Mouse (Mus musculus) embryonic facial prominence, embryonic 14.5 days (tissue): ENCODE measurements at regions not wholly inside any gene's neighbourhood (a gene's known extent, or its start where the extent isn't known, plus 50 kb on each side); places are given as distances from the start of the nearest gene placed in this dataset.
A peak's percentile ranks its signal among the peaks of the same experiment; 100 is the strongest.

ENCODE experiments used
- ATAC-seq: fragments of 200-750 bp; cut with Nextera tagmentation; 2 replicates; pipeline ENCODE4 v1.8.0; 2017; ENCODE audit warnings: low read depth, moderate number of reproducible peaks, moderate TSS enrichment
- DNase-seq: peaks from one replicate; pipeline ENCODE4 v3.0.0-alpha.2; 2015; ENCODE audit warnings: low spot score
- H3K27ac ChIP-seq: fragments of 300-500 bp; sonication (generic); replicated peaks from 2 replicates; pipeline ENCODE4 v1.5.1; 2014; ENCODE audit warnings: low read depth, mild to moderate bottlenecking, low read length, moderate library complexity
- H3K27me3 ChIP-seq: fragments of 300-500 bp; sonication (generic); replicated peaks from 2 replicates; pipeline ENCODE4 v1.6.1; 2014; ENCODE audit warnings: low read length; ENCODE audit not compliant: control insufficient read depth, insufficient read depth
- H3K36me3 ChIP-seq: fragments of 300-500 bp; sonication (generic); 2 replicates; pipeline ENCODE4 v1.6.1; 2014; ENCODE audit warnings: low read length, mixed read lengths; ENCODE audit not compliant: control insufficient read depth, insufficient read depth
- H3K4me1 ChIP-seq: fragments of 300-500 bp; sonication (generic); 2 replicates; pipeline ENCODE4 v1.6.1; 2014; ENCODE audit warnings: antibody characterized with exemption, low read length; ENCODE audit not compliant: control insufficient read depth, insufficient read depth
- H3K4me2 ChIP-seq: fragments of 300-500 bp; sonication (generic); 2 replicates; pipeline ENCODE4 v1.6.1; 2014; ENCODE audit warnings: low read depth, mild to moderate bottlenecking, low read length, moderate library complexity, mixed read lengths
- H3K4me3 ChIP-seq: fragments of 300-500 bp; sonication (generic); 2 replicates; pipeline ENCODE4 v1.5.1; 2014; ENCODE audit warnings: low read depth, mild to moderate bottlenecking, low read length
- H3K9ac ChIP-seq: fragments of 300-500 bp; sonication (generic); 2 replicates; pipeline ENCODE4 v1.6.1; 2014; ENCODE audit warnings: low read depth, mild to moderate bottlenecking, low read length, moderate library complexity, mixed read lengths
- H3K9me3 ChIP-seq: fragments of 300-500 bp; sonication (generic); 2 replicates; pipeline ENCODE4 v1.6.1; 2016; ENCODE audit warnings: low read length; ENCODE audit not compliant: control insufficient read depth
- WGBS: fragments of 180-500 bp; shearing (Covaris S2); extraction: QIAGEN DNeasy Blood & Tissue Kit; methylation state at CpG from one replicate; pipeline ENCODE4 v1.1.7; 2014; 5-methylcytosine and 5-hydroxymethylcytosine counted together

GRCm38 (mm10) chr13:117112424-117112823 is 87.1 kb upstream of the Parp8 start:
- no peaks in the 10 kb centered on the region for H3K36me3 ChIP-seq
- 70% methylated on average over 1 of the region's 1 CpGs for WGBS
- no peak overlapping the region for H3K9ac ChIP-seq
- no peak overlapping the region for H3K27ac ChIP-seq
- no peaks in the 10 kb centered on the region for H3K9me3 ChIP-seq
- no peak overlapping the region for H3K4me3 ChIP-seq
- DNase-seq: no peak
- H3K27me3 ChIP-seq: no peaks in the 10 kb centered on the region
- H3K4me2 ChIP-seq: no peak overlapping the region
- no peak for ATAC-seq
- no peaks in the 10 kb centered on the region for H3K4me1 ChIP-seq

GRCm38 (mm10) chr13:117105151-117105660 is 79.9 kb upstream of the Parp8 start:
- ATAC-seq: no peak
- Histone ChIP-seq H3K4me2 (no peak overlapping the region), H3K4me1 (no peaks in the 10 kb centered on the region), H3K27me3 (no peaks in the 10 kb centered on the region), H3K4me3 (no peak overlapping the region), H3K9me3 (no peaks in the 10 kb centered on the region), H3K27ac (no peak overlapping the region), H3K9ac (no peak overlapping the region), H3K36me3 (no peaks in the 10 kb centered on the region)
- peak; percentile 31 for DNase-seq
- whole genome bisulfite sequencing: 61% methylated on average over 1 of the region's 1 CpGs

GRCm38 (mm10) chr13:117094773-117095172 is 69.4 kb upstream of the Parp8 start:
- H3K36me3 ChIP-seq: no peaks in the 10 kb centered on the region
- no peaks in the 10 kb centered on the region for H3K4me1 ChIP-seq
- no peak overlapping the region for H3K4me2 ChIP-seq
- H3K9me3 ChIP-seq: no peaks in the 10 kb centered on the region
- H3K27ac ChIP-seq: no peak overlapping the region
- WGBS: 89% methylated on average over 1 of the region's 1 CpGs
- H3K4me3 ChIP-seq: no peak overlapping the region
- ATAC-seq: no peak
- no peaks in the 10 kb centered on the region for H3K27me3 ChIP-seq
- no peak for DNase-seq
- no peak overlapping the region for H3K9ac ChIP-seq

DNA sequence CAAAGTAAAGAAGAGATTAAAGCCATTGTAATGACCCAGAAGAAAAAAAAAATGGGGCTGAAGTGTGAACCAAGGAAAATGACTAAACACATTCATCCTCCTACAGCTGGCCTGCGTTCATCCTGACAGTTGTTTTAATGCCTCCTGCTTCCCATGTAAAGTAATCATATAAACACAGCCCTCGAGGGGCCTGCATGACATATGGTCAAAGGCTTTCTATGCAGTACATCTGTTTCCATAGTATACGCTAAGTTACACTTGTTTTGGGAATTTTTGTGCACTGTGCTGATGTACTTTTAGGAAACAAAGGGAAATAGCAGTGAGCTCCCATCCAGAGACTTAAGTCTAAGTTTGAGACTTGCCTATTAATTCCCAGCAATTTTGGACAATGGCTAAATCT is 63.3 kb upstream of the Parp8 start:
- H3K9ac ChIP-seq: no peak overlapping the region
- H3K27me3 ChIP-seq: no peaks in the 10 kb centered on the region
- no peaks in the 10 kb centered on the region for H3K9me3 ChIP-seq
- no peak overlapping the region for H3K4me3 ChIP-seq
- no peak overlapping the region for H3K4me2 ChIP-seq
- H3K4me1 ChIP-seq: peaks cover 5% of the 10 kb centered on the region; the same call in 1 of the 2 replicates
- WGBS: 27% methylated on average over 3 of the region's 3 CpGs
- no peak overlapping the region for H3K27ac ChIP-seq
- DNase-seq (peak; percentile 75), ATAC-seq (peak; percentile 77)
- H3K36me3 ChIP-seq: no peaks in the 10 kb centered on the region

DNA sequence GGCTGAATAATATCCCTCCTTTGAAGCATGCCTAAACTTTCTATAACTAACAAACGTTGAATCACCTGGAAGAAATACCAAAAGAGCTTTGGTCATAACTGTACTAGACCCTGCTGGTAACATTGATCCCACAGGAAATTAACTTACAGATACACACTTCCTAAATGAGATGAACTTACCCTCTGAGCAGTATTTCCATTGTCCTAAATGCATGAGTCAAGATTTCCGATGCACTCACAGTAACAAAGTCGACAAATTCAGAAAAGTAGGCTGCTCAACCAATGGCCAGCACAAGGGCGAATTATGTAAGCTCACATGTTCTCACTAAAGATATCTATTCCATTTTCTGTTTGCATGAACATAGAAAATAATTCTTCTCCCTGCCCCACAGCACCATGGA is 57.4 kb upstream of the Parp8 start:
- 80% methylated on average over 4 of the region's 4 CpGs for WGBS
- Histone ChIP-seq H3K4me2 (no peak overlapping the region), H3K27me3 (no peaks in the 10 kb centered on the region), H3K4me1 (no peaks in the 10 kb centered on the region), H3K4me3 (no peak overlapping the region), H3K36me3 (no peaks in the 10 kb centered on the region), H3K9me3 (no peaks in the 10 kb centered on the region), H3K27ac (no peak overlapping the region), H3K9ac (no peak overlapping the region)
- no peak for ATAC-seq
- no peak for DNase-seq

- H3K36me3 ChIP-seq: no peaks in the 10 kb centered on the region
- no peak for ATAC-seq
- H3K4me2 ChIP-seq: no peak overlapping the region
- no peak for DNase-seq
- H3K4me3 ChIP-seq: no peak overlapping the region
- no peak overlapping the region for H3K9ac ChIP-seq
- no peaks in the 10 kb centered on the region for H3K27me3 ChIP-seq
- no peaks in the 10 kb centered on the region for H3K4me1 ChIP-seq
- H3K9me3 ChIP-seq: no peaks in the 10 kb centered on the region
- WGBS: 69% methylated on average over 1 of the region's 1 CpGs
- no peak overlapping the region for H3K27ac ChIP-seq
Measured at GRCm38 (mm10) chr13:117079316-117079715, 54.0 kb upstream of the Parp8 start.
